9 mouse cellular contexts compared by ENCODE assay signal in the genomic region with DNA sequence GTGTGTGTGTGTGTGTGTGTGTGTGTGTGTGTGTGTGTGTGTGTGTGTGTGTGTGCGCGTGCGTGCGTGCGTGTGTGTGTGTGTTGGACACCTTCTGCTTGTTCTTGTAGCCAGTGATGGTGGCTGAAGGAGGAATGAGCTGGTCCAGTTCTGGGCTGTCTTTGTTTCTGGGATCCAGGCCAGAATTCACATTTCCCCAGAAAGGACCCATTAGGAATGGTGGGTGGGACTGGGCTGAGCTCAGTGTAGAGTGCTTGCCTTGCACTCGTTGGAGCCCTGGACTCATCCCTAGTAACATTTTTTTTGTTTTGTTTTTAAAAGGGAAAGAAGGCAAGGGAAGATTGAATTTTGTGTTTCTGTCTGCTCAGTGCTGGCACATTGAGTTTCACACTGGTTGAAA. TPM values are rescaled to one million over a fixed set of nuclear protein-coding genes. Genes with fewer than 3 reads are reported as not detected.
DNase-seq lines count a peak whose midpoint lies in the region; ATAC-seq and TF ChIP-seq lines count a peak whose summit lies in the region.
"Had no signal": no experiment of that assay in that cellular context is flagged by ENCODE, and none has a peak within 500 bp of the region (broad histone marks: within the 10 kb centered on the region; RNA-seq: fewer than 3 reads in every experiment).

No protein-coding gene starts in this region.

- 84% methylated on average over 6 of the region's 6 CpGs for WGBS in intestine, embryonic 15.5 days
- 85% methylated on average over 6 of the region's 6 CpGs for WGBS in intestine, postnatal 0 days
- WGBS in heart, embryonic 16.5 days = 64% methylated on average over 6 of the region's 6 CpGs

- H3K36me3 ChIP-seq in intestine, embryonic 15.5 days = no peaks in the 10 kb centered on the region
- H3K36me3 ChIP-seq in intestine, postnatal 0 days (ENCODE audit: control insufficient read depth, insufficient read depth) = 0 out of 2 replicates have a peak, but pooled peaks cover 6% of the 10 kb centered on the region
- H3K36me3 ChIP-seq in heart, embryonic 16.5 days (ENCODE audit: control insufficient read depth, insufficient read depth) = peaks cover 9% of the 10 kb centered on the region; the same call in 1 of the 2 replicates

- TF ChIP-seq POLR2A in brain, embryonic 14.5 days (IDR thresholded peaks at IDR 0.05; ENCODE audit: borderline replicate concordance, extremely low read depth, insufficient read depth, insufficient read length, poor library complexity, severe bottlenecking) = no peak

- no peak overlapping the region for H3K27ac ChIP-seq in intestine, embryonic 15.5 days
- no peak overlapping the region for H3K27ac ChIP-seq in intestine, postnatal 0 days (ENCODE audit: low read depth, low read length)
- no peak overlapping the region for H3K27ac ChIP-seq in heart, embryonic 16.5 days (ENCODE audit: low read length)

- H3K4me1 ChIP-seq in intestine, embryonic 15.5 days (replicated peaks) = 0 out of 2 replicates have a peak, but pooled peaks cover 3% of the 10 kb centered on the region
- H3K4me1 ChIP-seq in intestine, postnatal 0 days (replicated peaks; ENCODE audit: control insufficient read depth, insufficient read depth, low read length) = peaks cover 6% of the 10 kb centered on the region
- peaks cover 16% of the 10 kb centered on the region for H3K4me1 ChIP-seq in heart, embryonic 16.5 days (ENCODE audit: control insufficient read depth, insufficient read depth, low read length)

- H3K9me3 ChIP-seq in intestine, embryonic 15.5 days = no peaks in the 10 kb centered on the region
- no peaks in the 10 kb centered on the region for H3K9me3 ChIP-seq in intestine, postnatal 0 days (ENCODE audit: control insufficient read depth)
- H3K9me3 ChIP-seq in heart, embryonic 16.5 days (replicated peaks; ENCODE audit: control insufficient read depth, low read length) = no peaks in the 10 kb centered on the region

- no peak overlapping the region for H3K4me2 ChIP-seq in intestine, embryonic 15.5 days (replicated peaks)
- no peak overlapping the region for H3K4me2 ChIP-seq in intestine, postnatal 0 days (replicated peaks; ENCODE audit: low read depth)
- no peak overlapping the region for H3K4me2 ChIP-seq in heart, embryonic 16.5 days (ENCODE audit: low read depth, low read length)

- no peak overlapping the region for H3K4me3 ChIP-seq in intestine, embryonic 15.5 days (replicated peaks)
- H3K4me3 ChIP-seq in intestine, postnatal 0 days (ENCODE audit: low read depth, low read length) = no peak overlapping the region
- no peak overlapping the region for H3K4me3 ChIP-seq in heart, embryonic 16.5 days (ENCODE audit: low read length)

- no peaks in the 10 kb centered on the region for H3K27me3 ChIP-seq in intestine, embryonic 15.5 days (replicated peaks)
- no peaks in the 10 kb centered on the region for H3K27me3 ChIP-seq in intestine, postnatal 0 days (replicated peaks; ENCODE audit: control insufficient read depth, insufficient read depth, low read length)
- no peaks in the 10 kb centered on the region for H3K27me3 ChIP-seq in heart, embryonic 16.5 days (ENCODE audit: control insufficient read depth, insufficient read depth, low read length)

- peak; percentile 71; the same call in 1 of the 2 replicates for ATAC-seq in intestine, embryonic 15.5 days
- no peak for ATAC-seq in intestine, postnatal 0 days
- ATAC-seq in heart, embryonic 16.5 days (replicated peaks; ENCODE audit: extremely low read depth, insufficient read depth, low FRiP score) = 0 out of 2 replicates have a peak, but pooled peaks have one; percentile 43

- peak; percentile 50 for DNase-seq in brain, embryonic 14.5 days (ENCODE audit: low read depth)
- DNase-seq in lung, postnatal 36 days = peak; percentile 59
- DNase-seq in right cerebral cortex, postnatal 4 days = no peak
- DNase-seq in adrenal gland, adult 2 months = no peak

- H3K9ac ChIP-seq in intestine, embryonic 15.5 days = no peak overlapping the region
- H3K9ac ChIP-seq in intestine, postnatal 0 days (ENCODE audit: low read depth, low read length) = no peak overlapping the region
- no peak overlapping the region for H3K9ac ChIP-seq in heart, embryonic 16.5 days (ENCODE audit: low read length)

- TF ChIP-seq CTCF in intestine, postnatal 0 days (IDR thresholded peaks at IDR 0.05; ENCODE audit: low read depth) = no peak
- TF ChIP-seq CTCF in brain, embryonic 14.5 days (IDR thresholded peaks at IDR 0.05; ENCODE audit: borderline replicate concordance, extremely low read depth, insufficient read depth, insufficient read length) = no peak

RNA-seq across cellular contexts. Expression of gene 1700034J05Rik, which starts 18.3 kb away (rescaled TPM):
- polyA plus RNA-seq in intestine, embryonic 15.5 days (2015; fragmentation: Nextera tagmentation; extraction: Ambion mirVana) = 0.10 and 0.21 TPM in 2 replicates
- polyA plus RNA-seq in intestine, postnatal 0 days (2015; fragmentation: Nextera tagmentation; extraction: Ambion mirVana) = 0.24 TPM in 1 of 2 replicates, not detected in the other
- not detected in 2 replicates for polyA plus RNA-seq in brain, embryonic 14.5 days (2012; rRNA removed)
- 0.09 and 0.12 TPM in 2 replicates for polyA plus RNA-seq in heart, embryonic 16.5 days (2015; fragmentation: Nextera tagmentation; extraction: Ambion mirVana)
- total RNA-seq in adrenal gland, adult 2 months (2021) = not detected
- not detected in 2 replicates for polyA plus RNA-seq in adrenal gland, adult 2 months (2012; rRNA removed)
- total RNA-seq: gastrocnemius, postnatal 36 days; liver, adult 2 months had no signal
- polyA plus RNA-seq: liver, adult 2 months had no signal

RNA-seq across cellular contexts. Expression of gene Ppfibp1, which starts 47.7 kb away (rescaled TPM):
- 35.9 and 41.5 TPM in 2 replicates for polyA plus RNA-seq in intestine, embryonic 15.5 days (2015; fragmentation: Nextera tagmentation; extraction: Ambion mirVana)
- polyA plus RNA-seq in intestine, postnatal 0 days (2015; fragmentation: Nextera tagmentation; extraction: Ambion mirVana) = 32.3 and 32.4 TPM in 2 replicates
- 10.1 and 15.1 TPM in 2 replicates for polyA plus RNA-seq in brain, embryonic 14.5 days (2012; rRNA removed)
- polyA plus RNA-seq in heart, embryonic 16.5 days (2015; fragmentation: Nextera tagmentation; extraction: Ambion mirVana) = 47.9 and 49.8 TPM in 2 replicates
- 10 to 100 TPM; 78.9 to 99.7 TPM for total RNA-seq in adrenal gland, adult 2 months (2021)
- polyA plus RNA-seq in adrenal gland, adult 2 months (2012; rRNA removed) = 10.8 and 12.9 TPM in 2 replicates

Comparison
In these comparisons a context has a peak if more than half of its experiments do, and no peak if none do; other contexts are left out.
1. DNase-seq: peak in brain, embryonic 14.5 days (single experiment) and lung, postnatal 36 days (single experiment); none in right cerebral cortex, postnatal 4 days (single experiment) and adrenal gland, adult 2 months (single experiment).